Mouse (Mus musculus) hematopoietic stem cell, adult 5-6 weeks (primary cell): ENCODE results near the gene Catsperd. TPM values are rescaled to one million over a fixed set of nuclear protein-coding genes. Genes with fewer than 3 reads are reported as not detected.

Experiments
- ATAC-seq, 2 experiments: fragments of 125-278 bp in 1 of 2; replicated peaks in 1 of 2; 2 replicates each; pipeline ENCODE4 v1.8.0; 2016 to 2017; ENCODE audit warnings: inconsistent platforms in 2 of 2, mild to moderate bottlenecking in 2 of 2, moderate number of reproducible peaks in 2 of 2, low read depth in 1 of 2, moderate TSS enrichment in 1 of 2; ENCODE audit not compliant: low FRiP score in 2 of 2, poor library complexity in 2 of 2, severe bottlenecking in 2 of 2, insufficient read depth in 1 of 2, low TSS enrichment in 1 of 2
- total RNA-seq: library from RNA; stranded (forward); fragments of 172-1452, 232-1000 nt; gene quantifications from 2 replicates; pipeline ENCODE4 v1.2.3, GENCODE M21; 2017

Catsperd gene
- total RNA-seq, 1 experiment from 2014 or later, result not detected

GRCm38 (mm10) chr17:56684649-56685048 lies 56.7 kb downstream of the Catsperd start:
- no peak for ATAC-seq

DNA sequence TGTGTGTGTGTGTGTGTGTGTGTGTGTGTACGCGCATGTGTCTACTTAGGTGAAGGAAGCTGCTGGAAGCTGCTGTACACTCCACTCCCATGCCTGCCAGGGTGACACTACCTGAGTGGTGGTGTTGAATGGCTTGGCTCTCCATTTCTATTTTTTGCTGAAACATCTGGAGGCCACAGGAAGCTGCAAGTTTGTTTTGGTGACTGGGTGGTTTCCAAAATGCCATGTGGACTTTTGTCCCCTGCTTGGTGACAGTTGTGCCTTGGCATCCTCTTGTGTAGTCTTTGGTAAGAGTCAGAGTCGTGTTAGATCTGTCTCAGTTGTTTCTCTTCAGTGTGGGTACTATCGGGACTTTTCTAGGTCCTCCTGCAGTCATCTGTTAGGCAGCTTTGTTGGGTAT lies 58.9 kb downstream of the Catsperd start:
- ATAC-seq, result no peak

GRCm38 (mm10) chr17:56688045-56688444 lies 60.1 kb downstream of the Catsperd start:
- ATAC-seq, result no peak; a peak in 1 of 4 replicates

- no peak for ATAC-seq
Observed at GRCm38 (mm10) chr17:56688689-56689088, 60.7 kb downstream of the Catsperd start.

DNA sequence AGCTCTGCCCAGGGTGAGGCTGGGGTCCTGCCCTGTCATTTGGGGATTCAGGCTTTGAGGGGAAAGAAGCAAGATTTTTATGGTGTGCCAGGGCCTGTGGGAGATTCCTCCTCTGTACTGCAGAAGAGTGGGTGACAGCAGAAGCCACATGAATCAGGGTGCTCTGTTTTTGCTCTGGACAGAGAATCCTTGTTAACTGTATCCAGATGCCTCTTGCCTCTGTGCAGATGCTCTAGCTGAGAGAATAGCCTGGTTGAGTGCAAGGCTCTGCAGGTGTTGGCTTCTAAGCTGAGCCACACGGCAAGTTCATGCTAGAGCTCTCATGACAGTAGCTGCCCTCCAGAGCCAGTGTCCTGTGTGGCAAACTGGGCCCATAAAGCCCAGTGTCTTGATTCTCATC lies 65.5 kb downstream of the Catsperd start:
- ATAC-seq, result no peak; a peak in 2 of 4 replicates

- ATAC-seq, result peak; percentile 77 to 85
Observed at GRCm38 (mm10) chr17:56693851-56694310, 65.9 kb downstream of the Catsperd start.

DNA sequence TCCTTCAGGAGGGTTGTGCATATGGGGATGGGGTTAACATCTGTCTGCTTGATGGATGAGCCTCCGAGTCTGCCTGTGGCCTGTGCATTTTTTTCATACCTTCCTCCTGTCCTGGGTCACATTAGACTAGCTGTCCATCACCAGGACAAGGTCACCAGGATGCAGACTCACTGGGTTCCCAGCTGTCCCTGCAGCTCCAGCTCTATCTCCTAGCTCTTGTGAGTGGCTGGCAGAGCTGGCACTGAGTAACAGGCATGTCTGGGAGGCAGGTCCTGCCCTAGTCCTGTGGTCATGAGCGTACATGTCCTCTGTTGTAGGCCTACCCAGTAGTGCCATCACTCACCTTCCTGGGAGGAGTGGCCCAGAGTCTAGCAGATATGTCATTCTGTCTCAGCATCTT lies 72.5 kb downstream of the Catsperd start:
- ATAC-seq, result no peak

DNA sequence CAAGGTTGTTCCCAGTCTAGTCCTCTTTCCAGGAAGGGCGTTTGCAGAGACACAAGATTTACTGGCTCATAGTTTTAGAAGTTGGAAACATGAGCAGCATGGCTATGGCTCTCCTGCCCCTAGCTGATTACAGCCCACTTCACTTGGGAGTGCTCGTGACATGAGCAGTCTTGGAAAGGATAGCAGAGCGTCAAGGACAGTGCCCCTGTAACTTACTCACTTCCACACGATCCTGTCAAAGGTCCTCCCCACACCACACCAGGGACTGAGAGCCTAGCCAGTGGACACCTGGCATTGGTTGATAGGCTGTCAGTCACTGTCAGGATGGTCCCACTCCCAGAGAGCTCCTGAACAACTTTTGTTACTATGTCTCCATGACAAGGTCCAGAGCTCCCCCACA lies 75.1 kb downstream of the Catsperd start:
- ATAC-seq, result no peak

DNA sequence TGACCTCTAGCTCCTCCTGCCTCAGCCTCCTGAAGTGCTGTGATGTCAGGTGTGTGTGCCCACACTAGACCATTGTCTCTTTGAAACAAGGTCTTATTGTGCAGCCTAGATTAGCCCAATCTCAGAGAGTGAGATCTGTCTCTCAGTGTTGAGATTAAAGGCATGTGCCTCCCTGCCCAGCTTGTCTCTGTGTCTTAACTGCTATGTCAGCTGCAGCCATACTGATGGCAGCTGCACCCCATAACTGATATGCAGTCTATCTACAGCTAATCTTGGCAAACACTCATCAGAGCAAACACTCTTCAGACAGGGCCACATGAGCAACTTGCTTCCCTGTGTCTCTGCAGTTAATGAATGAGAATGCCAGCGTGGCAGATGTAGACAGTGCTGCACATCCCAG lies 78.6 kb downstream of the Catsperd start:
- no peak for ATAC-seq

GRCm38 (mm10) chr17:56708692-56709091 lies 80.7 kb downstream of the Catsperd start:
- no peak for ATAC-seq

DNA sequence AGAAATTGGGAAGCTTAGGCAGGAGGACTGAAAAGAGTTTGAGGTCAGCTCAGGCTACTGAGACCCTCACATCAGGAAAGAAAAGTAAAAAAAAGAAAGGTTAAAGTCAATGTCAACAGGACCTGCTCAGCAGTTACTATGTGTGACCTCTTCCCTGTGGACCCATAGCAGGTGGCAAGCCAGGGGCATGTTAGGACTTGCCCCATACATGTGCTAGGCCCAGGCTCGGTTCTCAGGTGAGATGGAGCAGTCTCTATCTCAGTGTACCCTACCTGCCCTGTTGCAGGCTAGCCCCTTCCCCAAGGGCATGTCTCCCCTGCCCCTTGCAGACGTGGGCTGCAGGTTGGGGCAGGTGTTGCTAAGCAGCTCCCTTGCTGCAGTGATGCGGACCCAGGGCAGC lies 81.8 kb downstream of the Catsperd start:
- no peak for ATAC-seq

Other genes with a start within 250 kb of the Catsperd start
- 67.9 and 85.5 TPM in 2 replicates for gene Ptprs, start 151.7 kb upstream of the Catsperd start, total RNA-seq
- not detected in 2 replicates for gene Znrf4, start 115.7 kb upstream of the Catsperd start, total RNA-seq
- 0.20 TPM in 1 of 2 replicates, not detected in the other for gene Gm20219, start 73.8 kb upstream of the Catsperd start, total RNA-seq
- 94.2 and 95.1 TPM in 2 replicates for gene Safb2, start 43.6 kb upstream of the Catsperd start, total RNA-seq
- gene Safb, start 43.3 kb upstream of the Catsperd start, total RNA-seq, result 65.8 and 86.0 TPM in 2 replicates
- gene 2410015M20Rik, start 18.4 kb upstream of the Catsperd start, total RNA-seq, result 65.5 and 76.1 TPM in 2 replicates
- 2,030 and 2,370 TPM in 2 replicates for gene Rpl36, start 14.7 kb upstream of the Catsperd start, total RNA-seq
- gene Lonp1, start 1.3 kb upstream of the Catsperd start, total RNA-seq, result 53.7 and 57.4 TPM in 2 replicates
- 51.9 and 53.5 TPM in 2 replicates for gene Ranbp3, start 45.2 kb downstream of the Catsperd start, total RNA-seq
- 42.8 and 67.8 TPM in 2 replicates for gene Ndufa11, start 89.6 kb downstream of the Catsperd start, total RNA-seq
- gene Vmac, start 89.9 kb downstream of the Catsperd start, total RNA-seq, result 12.5 and 12.9 TPM in 2 replicates
- gene Nrtn, start 129.4 kb downstream of the Catsperd start, total RNA-seq, result not detected in 2 replicates
- gene Dus3l, start 136.6 kb downstream of the Catsperd start, total RNA-seq, result 21.0 and 26.2 TPM in 2 replicates
- 1.4 TPM in 1 of 2 replicates, not detected in the other for gene Prr22, start 142.1 kb downstream of the Catsperd start, total RNA-seq
- 5.0 and 5.1 TPM in 2 replicates for gene Rfx2, start 202.9 kb downstream of the Catsperd start, total RNA-seq
- gene Acsbg2, start 246.3 kb downstream of the Catsperd start, total RNA-seq, result not detected in 2 replicates
- gene 1700061G19Rik, start 247.3 kb downstream of the Catsperd start, total RNA-seq, result 0.44 TPM in 1 of 2 replicates, not detected in the other